Mouse (Mus musculus) liver, postnatal 0 days (tissue): ENCODE measurements around the gene Nfib.

Experiments
- CTCF ChIP-seq: sonication (generic); IDR thresholded peaks from 2 replicates; pipeline ENCODE4 v1.5.1; 2016; ENCODE audit warnings: antibody characterized with exemption, low read depth
- EP300 ChIP-seq: IDR thresholded peaks from 2 replicates; pipeline ENCODE4 v1.6.1; 2016; ENCODE audit warnings: antibody characterized with exemption, low read depth, mild to moderate bottlenecking

DNA sequence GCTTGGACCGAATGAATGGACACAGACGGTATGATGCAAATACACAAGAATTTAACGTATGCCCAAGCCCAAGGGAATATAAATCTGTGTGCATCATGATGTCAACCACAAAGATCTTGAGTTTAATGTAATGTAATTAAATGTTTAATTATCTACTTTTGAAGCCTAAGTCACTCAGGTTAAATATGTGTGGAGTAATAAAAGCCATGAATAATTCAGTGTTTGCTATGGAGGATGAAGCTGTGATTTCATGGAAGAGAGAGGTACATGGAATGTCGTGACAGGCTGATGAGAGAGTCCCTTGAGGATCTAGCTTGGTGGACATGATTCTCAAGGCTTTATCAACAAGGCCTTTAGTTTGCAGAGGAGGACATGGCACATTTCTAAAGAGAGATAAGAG lies 67.9 kb downstream of the Nfib start:
- TF ChIP-seq CTCF (no peak), EP300 (no peak)
